Mouse (Mus musculus): ENCODE measurements around the gene Amy1.

- no peak for TF ChIP-seq CHD2 (IDR thresholded peaks at IDR 0.05; ENCODE audit: low read depth, low read length)
- TF ChIP-seq HCFC1 (IDR thresholded peaks at IDR 0.05; ENCODE audit: borderline replicate concordance, insufficient read depth, low read length), result no peak
- no peak for TF ChIP-seq ZC3H11A (IDR thresholded peaks at IDR 0.05; ENCODE audit: borderline replicate concordance, low read depth, low read length)
- no peak for TF ChIP-seq ZNF384 (IDR thresholded peaks at IDR 0.05; ENCODE audit: low read depth, low read length)
Observed at GRCm38 (mm10) chr3:113634220-113634619, 27.7 kb upstream of the Amy1 start.

Data from ES-E14 (cell line).